Mouse (Mus musculus) ES-E14 (cell line): ENCODE data around the gene Phox2a.
A peak's percentile ranks its signal among the peaks of the same experiment; 100 is the strongest.

Source experiments
- MAFK ChIP-seq: IDR thresholded peaks from 2 replicates; pipeline ENCODE4 v1.6.1; 2014; ENCODE audit warnings: mild to moderate bottlenecking, low read depth, low read length, inconsistent platforms; ENCODE audit not compliant: insufficient read depth
- ZNF384 ChIP-seq: IDR thresholded peaks from 2 replicates; pipeline ENCODE4 v1.6.1; 2012; ENCODE audit warnings: low read depth, low read length, inconsistent platforms

DNA sequence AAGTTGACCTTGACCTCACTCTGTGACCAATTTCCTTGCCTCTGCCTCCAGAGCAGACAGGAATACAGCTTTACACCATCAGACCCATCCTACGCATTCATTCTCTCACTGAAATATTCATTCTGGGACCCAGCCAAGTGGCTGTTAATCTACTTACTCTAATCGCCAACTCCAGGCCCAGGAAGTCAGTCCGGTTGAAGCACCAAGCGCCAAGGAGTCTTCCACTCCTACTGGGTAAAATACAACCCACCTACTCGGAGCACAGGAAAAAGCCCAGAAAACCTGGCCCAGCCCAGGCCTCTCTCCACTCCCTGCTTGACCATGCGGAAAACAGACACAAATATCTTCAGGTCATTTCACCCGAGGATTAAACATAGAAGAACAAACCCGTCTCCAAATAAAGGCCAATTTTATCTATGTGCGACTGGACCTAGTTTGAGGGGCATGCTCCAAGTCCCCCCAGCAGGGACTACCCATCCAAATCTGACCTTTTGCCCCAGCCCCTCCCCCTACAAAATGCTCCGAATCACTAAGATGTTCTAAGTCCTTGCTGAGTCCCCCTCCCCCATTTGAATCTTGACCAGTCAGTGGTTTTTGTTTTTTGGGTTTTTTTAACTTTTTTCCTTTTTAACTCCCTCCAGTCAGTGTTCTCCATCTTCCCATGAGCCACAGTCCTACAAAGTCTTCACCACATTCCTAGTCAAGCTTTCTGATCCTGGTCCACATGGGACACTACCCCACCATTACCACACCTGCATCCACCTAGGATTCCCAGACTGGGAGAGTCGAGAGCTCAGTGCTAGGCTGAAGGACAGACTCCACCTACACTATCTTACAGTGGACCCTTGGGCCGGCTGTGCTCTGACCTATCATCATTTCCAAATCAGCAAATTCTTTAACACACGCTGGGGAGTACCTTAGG, 50.4 kb downstream of the Phox2a start:
- TF ChIP-seq ZNF384 (0 out of 2 replicates have a peak, but pooled peaks have one; percentile 25), MAFK (0 out of 2 replicates have a peak, but pooled peaks have one; percentile 14)
